In the genomic region with DNA sequence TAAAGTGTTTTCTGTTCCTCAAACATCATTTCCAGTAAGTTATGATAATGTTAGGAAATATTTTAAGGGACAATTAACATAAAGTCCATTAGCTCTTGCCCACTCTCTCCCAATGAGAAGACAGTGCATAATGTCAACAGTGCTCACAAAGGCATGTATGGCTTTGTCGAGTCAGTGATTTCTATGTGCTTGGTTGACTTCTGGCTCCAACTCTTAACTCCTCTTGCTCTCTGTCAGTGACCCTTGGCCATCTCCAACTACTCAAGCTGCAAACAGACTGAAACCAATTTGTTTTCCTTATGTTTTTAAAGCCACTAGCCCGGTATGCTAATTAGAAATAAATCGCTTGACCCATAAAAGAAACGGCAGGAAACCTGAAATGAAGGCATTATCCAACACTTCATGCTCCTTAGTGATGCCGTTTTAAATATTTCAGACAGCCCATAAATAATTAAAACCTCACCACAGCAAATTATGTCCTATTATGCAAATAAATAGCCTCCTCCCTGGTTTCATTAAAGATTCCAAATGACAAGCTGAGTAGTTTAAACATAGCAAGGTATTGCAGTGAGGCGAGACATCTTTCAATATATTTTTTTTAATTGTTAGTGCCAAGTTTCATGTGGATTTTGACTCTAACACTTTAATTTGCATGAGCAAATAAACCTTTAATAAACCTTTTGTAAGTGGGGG, we compare ENCODE assay signal across 14 mouse cellular contexts.
DNase-seq lines count a peak whose midpoint lies in the region; ATAC-seq lines count a peak whose summit lies in the region.
"Had no signal": no experiment of that assay in that cellular context is flagged by ENCODE, and none has a peak within 500 bp of the region (broad histone marks: within the 10 kb centered on the region; RNA-seq: fewer than 3 reads in every experiment).

No protein-coding gene starts in this region.

- no peak overlapping the region for H3K9ac ChIP-seq in neural tube, embryonic 15.5 days (replicated peaks)
- H3K9ac ChIP-seq: heart, embryonic 13.5 days; liver, embryonic 13.5 days had no signal

- 0 out of 2 replicates have a peak, but pooled peaks cover 4% of the 10 kb centered on the region for H3K4me1 ChIP-seq in neural tube, embryonic 15.5 days
- H3K4me1 ChIP-seq: heart, embryonic 13.5 days; liver, embryonic 13.5 days had no signal

- WGBS in neural tube, embryonic 15.5 days, result 14% methylated on average over 6 of the region's 6 CpGs

- H3K4me2 ChIP-seq in neural tube, embryonic 15.5 days, result peak overlapping the region; percentile 1; the same call in 1 of the 2 replicates
- H3K4me2 ChIP-seq: heart, embryonic 13.5 days; liver, embryonic 13.5 days had no signal

- peak; percentile 1 for DNase-seq in kidney, adult 9 months
- no peak for DNase-seq in kidney, adult 8-10 months
- DNase-seq in forelimb bud, embryonic 11.5 days (ENCODE audit: low read depth, low spot score), result peak; percentile 7
- DNase-seq in kidney, postnatal 4 days, result peak; percentile 1 to 2
- no peak for DNase-seq in thymus, adult 18-20 months
- no peak for DNase-seq in cerebellum, postnatal 4 days (ENCODE audit: low spot score in 2 of 2)
- DNase-seq in gastrocnemius, adult 18-20 months (ENCODE audit: low spot score), result no peak
- DNase-seq: adrenal gland, postnatal 25 days; gastrocnemius, postnatal 14 days; liver, embryonic 13.5 days; lung, postnatal 4 days had no signal

- no peaks in the 10 kb centered on the region for H3K36me3 ChIP-seq in neural tube, embryonic 15.5 days
- H3K36me3 ChIP-seq: G1E; heart, embryonic 13.5 days; liver, embryonic 13.5 days had no signal

- H3K9me3 ChIP-seq in neural tube, embryonic 15.5 days (replicated peaks), result no peaks in the 10 kb centered on the region
- H3K9me3 ChIP-seq: G1E; heart, embryonic 13.5 days; liver, embryonic 13.5 days had no signal

- no peak overlapping the region for H3K27ac ChIP-seq in neural tube, embryonic 15.5 days (replicated peaks)
- H3K27ac ChIP-seq: heart, embryonic 13.5 days; liver, embryonic 13.5 days had no signal

- ATAC-seq in neural tube, embryonic 15.5 days (ENCODE audit: low FRiP score), result peak; percentile 38; the same call in 1 of the 2 replicates

- no peak overlapping the region for H3K4me3 ChIP-seq in neural tube, embryonic 15.5 days (replicated peaks)
- H3K4me3 ChIP-seq: heart, embryonic 13.5 days; liver, embryonic 13.5 days had no signal

- H3K27me3 ChIP-seq in neural tube, embryonic 15.5 days (replicated peaks), result no peaks in the 10 kb centered on the region
- H3K27me3 ChIP-seq: heart, embryonic 13.5 days; liver, embryonic 13.5 days had no signal

Comparison
In these comparisons a context has a peak if more than half of its experiments do, and no peak if none do; other contexts are left out.
1. DNase-seq: peak in kidney, adult 9 months (single experiment), forelimb bud, embryonic 11.5 days (single experiment) and kidney, postnatal 4 days (2 of 2); none in kidney, adult 8-10 months (0 of 2), thymus, adult 18-20 months (0 of 2), cerebellum, postnatal 4 days (0 of 2) and gastrocnemius, adult 18-20 months (single experiment).